Mouse (Mus musculus): ENCODE measurements at regions not wholly inside any gene's neighbourhood (a gene's known extent, or its start where the extent isn't known, plus 50 kb on each side); places are given as distances from the start of the nearest gene placed in this dataset.

DNA sequence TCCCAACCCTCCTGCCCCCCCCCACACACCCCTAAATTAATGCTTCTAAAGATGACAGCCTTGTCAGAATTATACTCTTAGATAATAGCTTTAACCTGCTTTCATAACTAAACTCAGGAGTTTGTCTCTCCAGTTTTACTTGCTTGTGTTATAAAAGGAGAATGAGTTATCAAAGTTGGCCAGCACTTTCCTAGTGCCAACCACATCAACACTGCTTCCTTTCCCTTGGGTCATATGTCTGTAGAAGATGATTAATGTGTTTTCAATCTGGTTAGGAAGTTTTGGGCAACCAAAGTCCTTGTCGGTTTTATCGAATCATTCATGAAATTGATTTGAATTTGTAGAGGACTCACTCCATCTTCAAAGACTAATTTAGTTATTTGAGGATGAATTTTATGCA is 505.3 kb downstream of the Kctd12 start:
- H3K27me3 ChIP-seq (ENCODE audit: insufficient read depth, low read length), result no peaks in the 10 kb centered on the region
- 40% methylated on average over 2 of the region's 2 CpGs for WGBS (ENCODE audit: insufficient replicate concordance)
- no peak overlapping the region for H3K27ac ChIP-seq (ENCODE audit: low read depth)
- DNase-seq (no peak), ATAC-seq (no peak)
- no peak overlapping the region for H3K4me2 ChIP-seq (ENCODE audit: low read depth, low read length)
- H3K9me3 ChIP-seq (ENCODE audit: low read length), result no peaks in the 10 kb centered on the region
- TF ChIP-seq CTCF (IDR thresholded peaks at IDR 0.05; ENCODE audit: low read depth) (no peak), EP300 (IDR thresholded peaks at IDR 0.05; ENCODE audit: low read depth) (no peak)
- H3K9ac ChIP-seq (replicated peaks), result no peak overlapping the region
- H3K4me1 ChIP-seq (ENCODE audit: insufficient read depth), result no peaks in the 10 kb centered on the region
- no peak overlapping the region for H3K4me3 ChIP-seq (ENCODE audit: low read depth, low read length)
- no peaks in the 10 kb centered on the region for H3K36me3 ChIP-seq (replicated peaks; ENCODE audit: insufficient read depth, low read length)

DNA sequence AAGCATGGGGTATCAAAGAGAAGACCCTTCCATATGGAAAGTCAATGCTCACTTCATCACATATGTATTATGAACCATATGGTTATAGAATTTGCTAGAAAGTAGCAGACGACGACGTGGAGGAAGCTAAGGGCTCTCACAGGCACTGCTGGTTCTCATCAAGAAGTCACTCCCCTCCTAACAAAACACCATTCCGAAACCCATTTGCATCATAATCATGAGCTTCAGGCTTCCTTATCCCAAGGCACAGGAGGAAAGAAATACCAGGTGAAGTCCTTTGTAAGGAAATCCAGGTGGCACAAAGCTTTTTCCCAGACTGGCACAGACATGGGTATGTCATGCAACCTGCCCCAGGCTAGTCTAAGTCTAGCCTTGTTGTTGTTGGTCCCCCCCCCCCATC is 513.1 kb downstream of the Kctd12 start:
- H3K36me3 ChIP-seq (replicated peaks; ENCODE audit: insufficient read depth, low read length), result no peaks in the 10 kb centered on the region
- H3K9me3 ChIP-seq (ENCODE audit: low read length), result no peaks in the 10 kb centered on the region
- H3K27ac ChIP-seq (ENCODE audit: low read depth), result no peak overlapping the region
- H3K27me3 ChIP-seq (ENCODE audit: insufficient read depth, low read length), result no peaks in the 10 kb centered on the region
- no peak overlapping the region for H3K4me2 ChIP-seq (ENCODE audit: low read depth, low read length)
- ATAC-seq, result no peak
- WGBS (ENCODE audit: insufficient replicate concordance), result 67% methylated on average over 4 of the region's 4 CpGs
- no peaks in the 10 kb centered on the region for H3K4me1 ChIP-seq (ENCODE audit: insufficient read depth)
- TF ChIP-seq CTCF (IDR thresholded peaks at IDR 0.05; ENCODE audit: low read depth), result no peak
- TF ChIP-seq EP300 (IDR thresholded peaks at IDR 0.05; ENCODE audit: low read depth), result no peak
- no peak for DNase-seq
- no peak overlapping the region for H3K9ac ChIP-seq (replicated peaks)
- no peak overlapping the region for H3K4me3 ChIP-seq (ENCODE audit: low read depth, low read length)

GRCm38 (mm10) chr14:102461001-102461400 is 521.4 kb downstream of the Kctd12 start:
- H3K27ac ChIP-seq (ENCODE audit: low read depth), result no peak overlapping the region
- TF ChIP-seq EP300 (IDR thresholded peaks at IDR 0.05; ENCODE audit: low read depth) (no peak), CTCF (IDR thresholded peaks at IDR 0.05; ENCODE audit: low read depth) (no peak)
- H3K9ac ChIP-seq (replicated peaks), result no peak overlapping the region
- H3K4me2 ChIP-seq (ENCODE audit: low read depth, low read length), result no peak overlapping the region
- no peaks in the 10 kb centered on the region for H3K4me1 ChIP-seq (ENCODE audit: insufficient read depth)
- no peak overlapping the region for H3K4me3 ChIP-seq (ENCODE audit: low read depth, low read length)
- no peaks in the 10 kb centered on the region for H3K27me3 ChIP-seq (ENCODE audit: insufficient read depth, low read length)
- no peaks in the 10 kb centered on the region for H3K9me3 ChIP-seq (ENCODE audit: low read length)
- H3K36me3 ChIP-seq (replicated peaks; ENCODE audit: insufficient read depth, low read length), result no peaks in the 10 kb centered on the region
- 73% methylated on average over 1 of the region's 1 CpGs for WGBS (ENCODE audit: insufficient replicate concordance)
- no peak for ATAC-seq
- no peak for DNase-seq

- DNase-seq (no peak), ATAC-seq (no peak)
- Histone ChIP-seq H3K9ac (replicated peaks) (no peak overlapping the region), H3K4me2 (ENCODE audit: low read depth, low read length) (no peak overlapping the region), H3K36me3 (replicated peaks; ENCODE audit: insufficient read depth, low read length) (no peaks in the 10 kb centered on the region), H3K27ac (ENCODE audit: low read depth) (no peak overlapping the region), H3K9me3 (ENCODE audit: low read length) (no peaks in the 10 kb centered on the region), H3K27me3 (ENCODE audit: insufficient read depth, low read length) (no peaks in the 10 kb centered on the region), H3K4me1 (ENCODE audit: insufficient read depth) (no peaks in the 10 kb centered on the region), H3K4me3 (ENCODE audit: low read depth, low read length) (no peak overlapping the region)
- 67% methylated on average over 2 of the region's 2 CpGs for WGBS (ENCODE audit: insufficient replicate concordance)
- TF ChIP-seq CTCF (IDR thresholded peaks at IDR 0.05; ENCODE audit: low read depth) (no peak), EP300 (IDR thresholded peaks at IDR 0.05; ENCODE audit: low read depth) (no peak)
These were observed 542.7 kb downstream of the Kctd12 start for GRCm38 (mm10) chr14:102439738-102440137.

- ATAC-seq (no peak), DNase-seq (no peak)
- Histone ChIP-seq H3K27ac (ENCODE audit: low read depth) (no peak overlapping the region), H3K4me2 (ENCODE audit: low read depth, low read length) (no peak overlapping the region), H3K4me1 (ENCODE audit: insufficient read depth) (no peaks in the 10 kb centered on the region), H3K9ac (replicated peaks) (no peak overlapping the region), H3K36me3 (replicated peaks; ENCODE audit: insufficient read depth, low read length) (no peaks in the 10 kb centered on the region), H3K9me3 (ENCODE audit: low read length) (no peaks in the 10 kb centered on the region), H3K4me3 (ENCODE audit: low read depth, low read length) (no peak overlapping the region), H3K27me3 (ENCODE audit: insufficient read depth, low read length) (no peaks in the 10 kb centered on the region)
- WGBS (ENCODE audit: insufficient replicate concordance), result 44% methylated on average over 4 of the region's 4 CpGs
- no peak for TF ChIP-seq EP300 (IDR thresholded peaks at IDR 0.05; ENCODE audit: low read depth)
- TF ChIP-seq CTCF (IDR thresholded peaks at IDR 0.05; ENCODE audit: low read depth), result no peak
These were observed 578.9 kb downstream of the Kctd12 start for GRCm38 (mm10) chr14:102403397-102404115.

GRCm38 (mm10) chr14:102402061-102402689 is 580.3 kb downstream of the Kctd12 start:
- H3K4me1 ChIP-seq (ENCODE audit: insufficient read depth), result no peaks in the 10 kb centered on the region
- no peaks in the 10 kb centered on the region for H3K36me3 ChIP-seq (replicated peaks; ENCODE audit: insufficient read depth, low read length)
- H3K9ac ChIP-seq (replicated peaks), result no peak overlapping the region
- no peaks in the 10 kb centered on the region for H3K9me3 ChIP-seq (ENCODE audit: low read length)
- no peak overlapping the region for H3K27ac ChIP-seq (ENCODE audit: low read depth)
- TF ChIP-seq CTCF (IDR thresholded peaks at IDR 0.05; ENCODE audit: low read depth), result no peak
- TF ChIP-seq EP300 (IDR thresholded peaks at IDR 0.05; ENCODE audit: low read depth), result no peak
- no peak overlapping the region for H3K4me2 ChIP-seq (ENCODE audit: low read depth, low read length)
- DNase-seq (no peak), ATAC-seq (no peak)
- no peak overlapping the region for H3K4me3 ChIP-seq (ENCODE audit: low read depth, low read length)
- no peaks in the 10 kb centered on the region for H3K27me3 ChIP-seq (ENCODE audit: insufficient read depth, low read length)
- 63% methylated on average over 4 of the region's 4 CpGs for WGBS (ENCODE audit: insufficient replicate concordance)
